Mouse (Mus musculus) bone marrow, adult 2 months (tissue): ENCODE data around the gene Dpf2. TPM values are rescaled to one million over a fixed set of nuclear protein-coding genes. Genes with fewer than 3 reads are reported as not detected.

ENCODE experiments used
- H3K27ac ChIP-seq: fragments of 200-500 bp; 2 replicates; pipeline ENCODE4 v1.5.1; 2012; ENCODE audit warnings: low read depth, mild to moderate bottlenecking, control low read depth, inconsistent platforms, low read length; ENCODE audit not compliant: control insufficient read depth, poor library complexity, insufficient read depth
- H3K4me1 ChIP-seq: fragments of 200-500 bp; 2 replicates; pipeline ENCODE4 v1.6.1; 2011; ENCODE audit warnings: low read length; ENCODE audit not compliant: control insufficient read depth, insufficient read depth
- H3K4me3 ChIP-seq: fragments of 200-500 bp; replicated peaks from 2 replicates; pipeline ENCODE3; 2011; ENCODE audit warnings: mild to moderate bottlenecking, low read depth, low read length, control low read depth; ENCODE audit not compliant: control insufficient read depth
- CTCF ChIP-seq: fragments of 200-500 bp; IDR thresholded peaks from 2 replicates; pipeline ENCODE4 v1.5.1; 2011; ENCODE audit warnings: low read length, control low read depth; ENCODE audit not compliant: control insufficient read depth, insufficient read depth
- POLR2A ChIP-seq: fragments of 200-500 bp; IDR thresholded peaks from 2 replicates; pipeline ENCODE4 v1.6.1; 2011; ENCODE audit warnings: low read depth, mild to moderate bottlenecking, control low read depth, low read length, borderline replicate concordance; ENCODE audit not compliant: control insufficient read depth
- WGBS: fragments of 180-500 bp; shearing (Covaris S2); methylation state at CpG from one replicate; pipeline ENCODE4 v1.1.7; 2018; 5-methylcytosine and 5-hydroxymethylcytosine counted together
- polyA plus RNA-seq: library from polyadenylated mRNA; stranded (reverse); fragments of >200 nt; gene quantifications from 2 replicates; pipeline ENCODE4 v1.2.4, GENCODE M21; 2011; ENCODE audit warnings: low replicate concordance; ENCODE audit not compliant: missing spikeins, insufficient read depth, insufficient read length

The Dpf2 gene
- polyA plus RNA-seq, 1 experiment = 60.8 TPM

DNA sequence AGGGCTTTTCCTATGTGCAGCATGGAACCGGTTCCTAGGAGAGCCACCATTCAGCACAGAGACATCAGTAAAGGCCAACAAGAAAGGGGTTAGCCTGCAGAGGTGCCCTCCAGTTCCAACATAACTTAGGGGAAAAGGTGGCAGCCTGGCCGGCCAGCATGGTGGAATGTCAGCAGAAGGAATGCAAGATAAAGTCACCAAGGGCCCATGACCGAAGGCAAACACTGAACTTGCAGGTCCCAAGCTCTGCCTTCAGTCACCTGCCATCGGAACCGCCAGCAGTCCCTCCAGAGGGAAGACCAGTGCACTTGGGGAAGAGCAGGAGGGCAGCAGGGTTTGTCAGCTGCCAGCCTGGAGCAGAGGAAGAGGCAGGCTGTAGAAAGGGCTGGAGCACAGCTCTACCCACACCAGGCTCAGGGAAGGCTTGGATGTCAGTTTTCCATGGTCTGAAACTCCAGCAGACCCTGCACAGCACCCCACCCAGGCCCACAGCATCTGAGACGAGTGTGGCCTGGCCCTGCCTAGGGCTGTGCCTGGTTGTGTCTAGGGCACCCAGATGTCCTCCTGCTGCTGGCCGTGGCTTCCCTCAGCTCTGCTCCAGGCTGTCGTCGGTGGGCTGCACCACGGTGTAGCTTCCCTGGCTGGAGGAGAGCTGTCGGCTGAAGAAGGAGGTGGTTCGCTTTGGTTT, 60.6 kb downstream of the Dpf2 start:
- Histone ChIP-seq H3K4me3 (no peak overlapping the region), H3K4me1 (peaks cover 6% of the 10 kb centered on the region), H3K27ac (no peak overlapping the region)
- TF ChIP-seq POLR2A (no peak), CTCF (no peak)
- 88% methylated on average over 12 of the region's 12 CpGs for WGBS

DNA sequence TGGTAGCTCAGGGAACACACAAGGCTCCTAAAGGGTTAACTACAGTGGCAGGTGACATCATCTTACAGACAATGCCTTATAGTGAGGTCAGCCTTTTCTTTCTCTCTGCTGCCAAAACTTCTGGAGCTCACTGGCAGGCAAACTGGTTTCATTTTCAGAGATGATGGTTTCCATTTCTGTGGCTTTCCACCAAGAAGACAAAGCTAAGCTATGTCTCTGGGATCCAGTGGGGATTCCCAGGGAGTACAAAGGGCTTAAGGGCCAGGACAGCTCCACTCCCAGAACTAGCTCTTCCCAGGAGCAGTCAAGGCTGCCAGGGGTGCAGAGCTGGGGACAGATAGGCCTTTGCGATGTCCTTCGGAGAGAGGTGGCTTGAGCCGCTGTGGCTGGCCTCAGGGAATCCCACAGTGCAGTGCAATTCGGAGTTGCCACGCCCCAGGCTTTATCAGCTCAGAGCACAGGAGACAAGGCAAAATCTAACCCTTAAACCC, 61.3 kb downstream of the Dpf2 start:
- WGBS = 73% methylated on average over 5 of the region's 5 CpGs
- no peak overlapping the region for H3K27ac ChIP-seq
- TF ChIP-seq CTCF = no peak
- TF ChIP-seq POLR2A = no peak
- H3K4me1 ChIP-seq = peaks cover 6% of the 10 kb centered on the region
- H3K4me3 ChIP-seq = no peak overlapping the region

DNA sequence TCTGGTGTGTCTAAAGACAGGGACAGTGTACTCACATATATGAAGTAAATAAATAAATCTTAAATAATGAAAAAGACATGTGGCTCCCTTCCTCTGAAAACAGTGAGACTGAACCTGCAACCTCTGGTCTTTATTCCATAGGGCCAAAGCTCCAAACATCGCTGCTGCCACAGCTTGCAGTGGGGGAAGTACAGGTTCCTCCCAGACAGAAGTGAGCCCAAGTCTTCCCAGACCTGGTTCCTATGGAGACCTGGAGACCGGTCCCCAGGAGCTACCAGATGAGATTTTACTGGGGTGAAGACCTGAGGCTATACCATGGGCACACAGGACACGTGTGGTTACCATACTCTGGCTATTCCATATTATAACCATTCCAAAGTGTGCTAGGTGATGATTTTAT, 62.0 kb downstream of the Dpf2 start:
- Histone ChIP-seq H3K4me1 (peaks cover 6% of the 10 kb centered on the region), H3K27ac (no peak overlapping the region)
- TF ChIP-seq CTCF = no peak
- TF ChIP-seq POLR2A = no peak

DNA sequence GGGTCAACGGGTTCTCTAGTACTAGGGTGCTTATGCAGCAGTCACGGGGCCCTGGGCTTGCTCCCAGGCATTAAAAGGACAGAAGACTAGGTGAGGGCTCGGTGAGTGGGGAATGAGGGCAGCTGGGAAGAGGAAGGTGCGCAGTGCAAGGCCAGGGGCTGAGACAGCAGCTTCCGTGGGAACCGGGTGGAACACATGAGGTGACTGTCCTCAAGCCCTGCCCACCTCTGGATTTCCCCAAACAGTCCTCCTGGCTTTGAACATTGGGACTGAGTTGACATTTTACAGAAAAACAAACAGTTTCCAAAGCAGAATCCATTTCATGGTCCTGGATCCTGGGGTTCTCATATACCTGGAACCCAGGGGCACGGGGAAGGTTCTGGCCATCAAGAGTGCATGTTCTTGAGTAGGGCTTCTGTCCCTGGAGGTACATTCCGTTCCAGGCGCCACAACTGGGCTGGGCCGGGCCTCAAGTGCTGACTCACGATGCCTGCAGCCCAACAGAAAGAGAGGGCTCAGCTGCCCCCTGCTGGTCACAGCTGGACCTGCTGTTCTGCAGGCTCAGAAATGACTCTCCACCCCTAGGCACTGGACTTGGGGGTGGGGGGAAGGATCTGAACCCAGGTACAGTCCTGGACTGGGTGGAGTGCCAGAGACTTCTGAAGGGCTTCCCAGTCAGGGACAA, 62.8 kb downstream of the Dpf2 start:
- Histone ChIP-seq H3K27ac (peak overlapping the region; percentile 97), H3K4me1 (peaks cover 6% of the 10 kb centered on the region), H3K4me3 (peak overlapping the region; percentile 17)
- WGBS = 6% methylated on average over 11 of the region's 11 CpGs
- TF ChIP-seq POLR2A (no peak; the same call in 1 of the 2 replicates), CTCF (peak; percentile 99)

More for the DNA sequence above, 62.0 kb downstream of the Dpf2 start:
- WGBS = 88% methylated on average over 3 of the region's 3 CpGs
- H3K4me3 ChIP-seq = no peak overlapping the region

DNA sequence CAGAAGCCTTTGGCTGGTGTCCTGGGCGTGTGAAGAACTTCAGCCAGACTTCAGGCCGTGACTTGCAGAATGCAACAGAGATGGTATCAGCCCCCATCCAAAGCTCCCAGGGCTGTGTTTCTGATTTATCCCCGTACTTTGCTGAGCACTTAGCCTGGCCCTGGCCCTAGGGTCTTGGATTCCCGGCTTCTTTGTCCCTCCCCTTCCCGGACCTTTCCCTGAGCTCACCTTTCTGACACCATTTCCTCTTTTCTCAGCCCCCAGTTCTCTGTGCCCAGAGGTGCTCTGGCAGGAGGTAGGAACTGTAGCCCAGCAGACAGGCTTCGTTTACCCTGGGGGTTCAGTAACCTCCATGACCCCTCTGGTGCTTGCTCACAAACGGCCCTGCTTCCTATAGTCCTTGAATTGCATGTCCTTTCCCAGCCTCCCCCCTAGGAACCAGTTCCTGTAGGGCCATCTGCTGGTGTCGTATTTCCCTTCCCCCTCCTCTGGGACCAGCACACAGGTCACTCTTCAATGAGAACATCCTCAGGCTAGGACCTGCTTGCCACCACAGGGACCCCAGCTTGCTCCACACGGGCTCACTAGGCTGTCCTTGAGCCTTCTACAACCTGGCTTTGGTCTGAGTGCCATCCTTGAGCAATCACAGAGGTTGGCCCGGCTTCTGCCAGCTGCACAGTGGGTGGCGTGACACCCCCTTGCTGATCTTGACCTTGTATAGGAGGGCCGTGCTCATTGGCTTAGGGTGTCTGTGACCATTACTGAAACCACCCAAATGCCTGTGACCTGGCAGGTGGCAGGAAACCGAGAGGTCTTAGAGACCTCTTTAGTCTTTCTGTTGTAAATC, 63.8 kb downstream of the Dpf2 start:
- 11% methylated on average over 13 of the region's 13 CpGs for WGBS
- Histone ChIP-seq H3K4me3 (peak overlapping the region; percentile 8), H3K27ac (peak overlapping the region; percentile 97), H3K4me1 (peaks cover 6% of the 10 kb centered on the region)
- TF ChIP-seq POLR2A (no peak; the same call in 1 of the 2 replicates), CTCF (no peak)

DNA sequence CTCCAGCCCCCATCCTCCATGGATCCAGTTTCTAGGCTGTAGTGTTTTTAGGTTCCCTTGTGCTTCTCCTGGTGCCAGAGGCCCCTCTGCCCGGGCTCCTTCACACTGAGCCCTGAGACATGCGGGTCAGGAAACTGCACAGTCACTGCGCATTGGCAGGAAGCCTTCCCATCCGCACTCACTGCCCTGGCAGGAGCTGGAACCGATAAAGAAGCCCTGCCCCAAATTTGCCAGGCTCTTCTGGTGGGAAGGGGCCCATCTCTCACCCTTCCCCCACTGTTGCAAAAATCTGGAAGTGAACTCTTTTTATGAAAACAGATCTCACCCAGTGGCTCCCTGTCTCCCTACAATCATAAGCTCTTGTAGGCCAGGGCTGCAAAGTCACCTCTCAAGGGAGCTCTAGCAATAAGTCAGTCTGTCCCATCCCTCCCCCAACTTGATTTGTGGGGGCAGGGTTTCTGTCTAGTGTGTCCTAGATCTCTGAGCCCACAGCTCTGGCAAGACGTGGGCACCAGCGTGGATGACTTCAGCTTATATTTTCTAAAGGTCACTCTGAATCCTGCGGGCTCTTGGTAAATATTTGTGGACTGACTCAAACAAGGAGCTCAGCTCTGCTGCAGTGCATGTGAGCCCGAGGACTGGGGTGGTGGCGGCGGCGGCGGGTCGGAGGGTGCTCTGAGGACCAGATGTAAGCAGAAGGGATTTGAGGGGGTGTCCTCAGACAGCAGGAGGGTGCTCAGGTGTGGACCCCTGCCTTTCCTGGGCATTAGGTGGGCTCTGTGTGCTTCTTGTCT, 64.6 kb downstream of the Dpf2 start:
- Histone ChIP-seq H3K27ac (peak overlapping the region; percentile 97), H3K4me3 (peak overlapping the region; percentile 8), H3K4me1 (peaks cover 6% of the 10 kb centered on the region)
- TF ChIP-seq CTCF (no peak), POLR2A (peak; percentile 62; the same call in 1 of the 2 replicates)
- WGBS = 16% methylated on average over 14 of the region's 14 CpGs

DNA sequence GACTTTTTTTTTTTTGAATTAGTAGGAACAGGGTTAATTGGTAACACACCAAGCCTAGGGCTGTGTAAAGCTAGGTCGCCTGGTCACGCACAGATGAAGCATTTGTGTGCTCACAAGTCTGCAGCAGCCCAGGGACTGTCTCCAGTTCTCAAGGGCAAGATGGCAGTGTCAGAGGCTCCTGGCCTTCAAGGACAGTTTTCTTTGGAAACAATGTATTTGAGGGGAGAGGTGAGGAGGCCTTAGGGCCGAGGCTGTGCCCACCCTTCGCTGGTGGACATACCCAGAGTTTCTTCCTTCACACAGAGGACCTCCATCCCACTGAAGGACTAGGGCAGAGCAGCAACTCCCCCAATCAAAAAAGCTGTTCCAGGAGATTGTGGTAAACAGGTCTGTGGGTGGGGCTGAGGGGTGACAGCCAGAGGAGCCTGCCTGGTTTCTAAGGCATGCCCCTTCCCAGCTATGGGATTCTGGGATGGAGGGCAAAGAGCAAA, 65.5 kb downstream of the Dpf2 start:
- no peak for TF ChIP-seq POLR2A
- no peak for TF ChIP-seq CTCF
- 43% methylated on average over 4 of the region's 4 CpGs for WGBS
- Histone ChIP-seq H3K27ac (peak overlapping the region; percentile 97), H3K4me1 (peaks cover 6% of the 10 kb centered on the region), H3K4me3 (no peak overlapping the region)
